Mouse (Mus musculus) neural tube, embryonic 14.5 days (tissue): ENCODE measurements at regions not wholly inside any gene's neighbourhood (a gene's known extent, or its start where the extent isn't known, plus 50 kb on each side); places are given as distances from the start of the nearest gene placed in this dataset.

ENCODE experiments used
- ATAC-seq: fragments of 200-750 bp; cut with Nextera tagmentation; 2 replicates; pipeline ENCODE4 v1.8.0; 2017; ENCODE audit warnings: low read depth, mild to moderate bottlenecking, moderate TSS enrichment, moderate library complexity
- H3K27ac ChIP-seq: fragments of 300-500 bp; sonication (generic); 2 replicates; pipeline ENCODE4 v1.5.1; 2014; ENCODE audit warnings: low read depth, mild to moderate bottlenecking, control low read depth, low read length, moderate library complexity, mixed read lengths
- H3K27me3 ChIP-seq: fragments of 300-500 bp; sonication (generic); 2 replicates; pipeline ENCODE4 v1.6.1; 2014; ENCODE audit warnings: low read length; ENCODE audit not compliant: control insufficient read depth, insufficient read depth
- H3K36me3 ChIP-seq: fragments of 300-500 bp; sonication (generic); 2 replicates; pipeline ENCODE4 v1.6.1; 2014; ENCODE audit warnings: low read length, mixed read lengths; ENCODE audit not compliant: control insufficient read depth, insufficient read depth
- H3K4me1 ChIP-seq: fragments of 300-500 bp; sonication (generic); 2 replicates; pipeline ENCODE4 v1.6.1; 2014; ENCODE audit warnings: low read length; ENCODE audit not compliant: control insufficient read depth, insufficient read depth
- H3K4me2 ChIP-seq: fragments of 300-500 bp; sonication (generic); 2 replicates; pipeline ENCODE4 v1.6.1; 2014; ENCODE audit warnings: mild to moderate bottlenecking, low read depth, low read length, control low read depth
- H3K4me3 ChIP-seq: fragments of 300-500 bp; sonication (generic); 2 replicates; pipeline ENCODE4 v1.5.1; 2014; ENCODE audit warnings: low read depth, low read length, control low read depth, mixed read lengths
- H3K9ac ChIP-seq: fragments of 300-500 bp; sonication (generic); replicated peaks from 2 replicates; pipeline ENCODE4 v1.6.1; 2014; ENCODE audit warnings: low read depth, mild to moderate bottlenecking, control low read depth, low read length, mixed read lengths
- H3K9me3 ChIP-seq: fragments of 300-500 bp; sonication (generic); 2 replicates; pipeline ENCODE4 v1.6.1; 2016; ENCODE audit warnings: low read length; ENCODE audit not compliant: control insufficient read depth
- WGBS: fragments of 180-500 bp; shearing (Covaris S2); extraction: QIAGEN DNeasy Blood & Tissue Kit; methylation state at CpG from one replicate; pipeline ENCODE4 v1.1.7; 2014; 5-methylcytosine and 5-hydroxymethylcytosine counted together

DNA sequence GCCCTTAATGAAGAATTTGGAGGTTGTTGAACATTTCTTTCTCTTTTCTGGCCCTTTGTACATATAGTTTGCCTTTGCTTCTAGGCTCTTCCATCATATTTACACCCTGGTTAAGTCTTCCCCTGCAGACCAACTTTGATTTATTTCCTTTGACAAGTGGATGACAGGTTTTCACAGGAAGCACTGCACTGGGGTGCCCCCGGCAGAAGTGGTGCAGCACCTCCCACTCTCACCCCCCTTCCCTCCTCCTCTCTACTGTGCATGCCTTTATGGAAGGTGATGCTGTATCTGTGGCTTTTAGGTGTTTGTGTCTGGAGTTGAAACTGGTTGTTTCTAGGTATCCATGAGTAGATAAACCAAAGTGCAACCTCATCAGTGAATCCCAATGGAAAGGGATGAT is 518.2 kb upstream of the Nr5a2 start:
- WGBS = 44% methylated on average over 1 of the region's 1 CpGs
- no peak overlapping the region for H3K4me2 ChIP-seq
- H3K4me3 ChIP-seq = no peak overlapping the region
- ATAC-seq = no peak
- H3K36me3 ChIP-seq = no peaks in the 10 kb centered on the region
- H3K27ac ChIP-seq = no peak overlapping the region
- H3K4me1 ChIP-seq = no peaks in the 10 kb centered on the region
- no peak overlapping the region for H3K9ac ChIP-seq
- no peaks in the 10 kb centered on the region for H3K27me3 ChIP-seq
- H3K9me3 ChIP-seq = no peaks in the 10 kb centered on the region

GRCm38 (mm10) chr1:137477239-137477638 is 517.0 kb upstream of the Nr5a2 start:
- no peaks in the 10 kb centered on the region for H3K9me3 ChIP-seq
- H3K4me1 ChIP-seq = no peaks in the 10 kb centered on the region
- H3K36me3 ChIP-seq = no peaks in the 10 kb centered on the region
- WGBS = 66% methylated on average over 3 of the region's 3 CpGs
- no peak for ATAC-seq
- H3K9ac ChIP-seq = no peak overlapping the region
- H3K27ac ChIP-seq = no peak overlapping the region
- no peak overlapping the region for H3K4me2 ChIP-seq
- no peaks in the 10 kb centered on the region for H3K27me3 ChIP-seq
- H3K4me3 ChIP-seq = no peak overlapping the region

GRCm38 (mm10) chr1:137474858-137475257 is 514.6 kb upstream of the Nr5a2 start:
- Histone ChIP-seq H3K4me2 (no peak overlapping the region), H3K27me3 (no peaks in the 10 kb centered on the region), H3K4me1 (no peaks in the 10 kb centered on the region), H3K36me3 (no peaks in the 10 kb centered on the region), H3K4me3 (no peak overlapping the region), H3K9me3 (no peaks in the 10 kb centered on the region), H3K27ac (no peak overlapping the region), H3K9ac (no peak overlapping the region)
- 90% methylated on average over 4 of the region's 4 CpGs for WGBS
- ATAC-seq = no peak

GRCm38 (mm10) chr1:137473800-137474685 is 513.8 kb upstream of the Nr5a2 start:
- Histone ChIP-seq H3K9ac (no peak overlapping the region), H3K4me3 (no peak overlapping the region), H3K9me3 (no peaks in the 10 kb centered on the region), H3K4me1 (no peaks in the 10 kb centered on the region), H3K36me3 (no peaks in the 10 kb centered on the region), H3K4me2 (no peak overlapping the region), H3K27me3 (no peaks in the 10 kb centered on the region), H3K27ac (no peak overlapping the region)
- no peak for ATAC-seq
- 91% methylated on average over 4 of the region's 4 CpGs for WGBS

GRCm38 (mm10) chr1:137464971-137465370 is 504.7 kb upstream of the Nr5a2 start:
- H3K4me3 ChIP-seq = no peak overlapping the region

DNA sequence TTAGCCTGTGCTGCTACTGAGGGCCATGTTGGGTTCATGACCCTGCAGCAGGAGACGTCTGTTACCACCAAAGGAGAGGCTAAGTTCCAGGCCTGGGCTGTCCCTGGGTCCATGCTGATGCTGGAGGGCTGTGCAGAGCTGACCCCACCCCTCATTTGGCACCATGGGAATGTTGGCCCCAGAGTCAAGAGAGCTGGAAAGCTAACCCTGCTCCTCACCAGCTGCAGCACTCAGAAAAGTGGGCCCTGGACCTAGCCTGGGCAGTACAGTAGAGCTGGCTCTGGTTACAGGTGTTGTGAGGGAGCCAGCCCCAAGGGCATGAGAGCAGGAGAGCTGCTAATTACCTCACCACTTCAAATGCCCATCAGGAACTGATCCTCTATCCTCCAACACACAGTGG is 500.9 kb upstream of the Nr5a2 start:
- ATAC-seq = no peak
- Histone ChIP-seq H3K4me3 (no peak overlapping the region), H3K4me2 (no peak overlapping the region), H3K4me1 (no peaks in the 10 kb centered on the region), H3K36me3 (no peaks in the 10 kb centered on the region), H3K9ac (no peak overlapping the region), H3K9me3 (no peaks in the 10 kb centered on the region), H3K27ac (no peak overlapping the region), H3K27me3 (no peaks in the 10 kb centered on the region)
- 73% methylated on average over 1 of the region's 1 CpGs for WGBS

More at GRCm38 (mm10) chr1:137464971-137465370, 504.7 kb upstream of the Nr5a2 start:
- ATAC-seq = no peak
- Histone ChIP-seq H3K36me3 (no peaks in the 10 kb centered on the region), H3K9ac (no peak overlapping the region), H3K27ac (no peak overlapping the region), H3K4me1 (no peaks in the 10 kb centered on the region), H3K4me2 (no peak overlapping the region), H3K27me3 (no peaks in the 10 kb centered on the region), H3K9me3 (no peaks in the 10 kb centered on the region)
- WGBS = 66% methylated on average over 5 of the region's 5 CpGs

GRCm38 (mm10) chr1:137453446-137454208 is 493.4 kb upstream of the Nr5a2 start:
- Histone ChIP-seq H3K4me1 (0 out of 2 replicates have a peak, but pooled peaks cover 3% of the 10 kb centered on the region), H3K4me2 (no peak overlapping the region), H3K9ac (no peak overlapping the region), H3K9me3 (no peaks in the 10 kb centered on the region), H3K27ac (no peak overlapping the region), H3K36me3 (no peaks in the 10 kb centered on the region), H3K27me3 (no peaks in the 10 kb centered on the region), H3K4me3 (no peak overlapping the region)
- 34% methylated on average over 7 of the region's 7 CpGs for WGBS
- peak; percentile 28; the same call in 1 of the 2 replicates for ATAC-seq

DNA sequence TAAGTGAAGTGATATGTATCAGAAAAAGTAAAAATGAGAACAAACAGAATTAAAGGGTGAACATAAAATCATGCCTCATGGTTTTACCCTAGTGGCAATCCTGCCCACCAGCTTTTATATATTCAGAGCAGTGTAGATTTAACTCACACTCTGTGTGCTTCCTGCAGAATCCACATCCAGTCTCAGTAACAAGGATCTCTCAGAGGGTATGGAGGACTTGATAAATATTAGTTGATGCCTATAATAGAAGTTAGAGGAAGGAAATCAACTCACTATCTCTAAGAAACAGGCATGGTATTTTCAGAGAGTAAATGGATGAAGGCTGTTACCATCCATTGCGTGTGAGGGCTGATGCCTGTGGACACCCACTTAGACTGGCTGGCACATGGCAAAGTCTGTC is 492.5 kb upstream of the Nr5a2 start:
- Histone ChIP-seq H3K4me1 (0 out of 2 replicates have a peak, but pooled peaks cover 3% of the 10 kb centered on the region), H3K36me3 (no peaks in the 10 kb centered on the region), H3K27me3 (no peaks in the 10 kb centered on the region), H3K9ac (no peak overlapping the region), H3K27ac (no peak overlapping the region), H3K4me3 (no peak overlapping the region), H3K4me2 (no peak overlapping the region), H3K9me3 (no peaks in the 10 kb centered on the region)
- 81% methylated on average over 1 of the region's 1 CpGs for WGBS
- ATAC-seq = no peak

DNA sequence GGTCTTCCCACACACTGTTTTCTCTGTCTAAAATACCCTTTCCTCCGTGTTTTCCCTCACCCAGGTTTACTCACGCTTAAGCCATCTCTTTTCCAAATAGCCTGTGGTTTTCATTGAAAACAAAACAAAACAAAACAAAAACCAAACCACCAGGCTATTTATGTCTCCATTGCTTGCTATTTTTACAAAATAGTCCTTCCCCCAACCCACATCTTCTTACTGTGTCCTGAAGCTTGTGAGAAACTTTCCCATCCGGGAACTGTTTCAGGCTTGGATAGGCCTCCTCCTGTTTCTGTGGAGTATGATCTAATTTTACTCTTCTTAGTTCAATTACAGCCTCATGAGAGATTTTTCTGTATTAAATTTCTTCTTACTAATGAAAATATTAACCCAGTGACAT is 486.2 kb upstream of the Nr5a2 start:
- ATAC-seq = no peak
- H3K4me1 ChIP-seq = no peaks in the 10 kb centered on the region
- no peaks in the 10 kb centered on the region for H3K9me3 ChIP-seq
- no peaks in the 10 kb centered on the region for H3K27me3 ChIP-seq
- H3K9ac ChIP-seq = no peak overlapping the region
- no peak overlapping the region for H3K4me3 ChIP-seq
- H3K27ac ChIP-seq = no peak overlapping the region
- 47% methylated on average over 3 of the region's 3 CpGs for WGBS
- no peaks in the 10 kb centered on the region for H3K36me3 ChIP-seq
- no peak overlapping the region for H3K4me2 ChIP-seq
